Mouse (Mus musculus) ES-E14 (cell line): ENCODE results near the gene Nhlrc4. TPM values are rescaled to one million over a fixed set of nuclear protein-coding genes. Genes with fewer than 3 reads are reported as not detected.

Experiments
- DNase-seq: peaks from one replicate; pipeline ENCODE4 v3.0.0-alpha.2; 2013; ENCODE audit warnings: low read depth, low spot score
- H3K27ac ChIP-seq: 2 replicates; pipeline ENCODE4 v1.5.1; 2012; ENCODE audit warnings: low read depth, mild to moderate bottlenecking, low read length, moderate library complexity, mixed read lengths; ENCODE audit not compliant: poor library complexity, insufficient read depth, severe bottlenecking
- H3K36me3 ChIP-seq: 2 replicates; pipeline ENCODE4 v1.6.1; 2012; ENCODE audit warnings: mild to moderate bottlenecking, low read length, moderate library complexity, mixed read lengths; ENCODE audit not compliant: control insufficient read depth, poor library complexity, insufficient read depth, severe bottlenecking
- H3K4me1 ChIP-seq, 2 experiments: fragments of 150-350 bp in 1 of 2; sonication (generic) in 1 of 2; 2 replicates each; pipeline ENCODE4 v1.6.1; 2012; ENCODE audit warnings: low read length in 2 of 2, mild to moderate bottlenecking in 1 of 2, mixed read lengths in 1 of 2; ENCODE audit not compliant: control insufficient read depth in 2 of 2, insufficient read depth in 2 of 2, poor library complexity in 1 of 2
- H3K4me3 ChIP-seq, 2 experiments: fragments of 150-350 bp in 1 of 2; sonication (generic) in 1 of 2; 2 replicates each; pipeline ENCODE4 v1.5.1; 2012; ENCODE audit warnings: low read length in 2 of 2, low read depth in 1 of 2, mild to moderate bottlenecking in 1 of 2, mixed read lengths in 1 of 2; ENCODE audit not compliant: insufficient read depth in 1 of 2, poor library complexity in 1 of 2, severe bottlenecking in 1 of 2
- H3K9ac ChIP-seq: 2 replicates; pipeline ENCODE4 v1.6.1; 2012; ENCODE audit warnings: low read depth, mild to moderate bottlenecking, low read length, mixed read lengths; ENCODE audit not compliant: poor library complexity, insufficient read depth, severe bottlenecking
- H3K9me3 ChIP-seq: fragments of 150-350 bp; sonication (generic); 2 replicates; pipeline ENCODE4 v1.6.1; 2012; ENCODE audit warnings: low read depth, mild to moderate bottlenecking, low read length; ENCODE audit not compliant: control insufficient read depth, insufficient read depth
- CHD2 ChIP-seq: IDR thresholded peaks from 2 replicates; pipeline ENCODE4 v1.6.1; 2014; ENCODE audit warnings: mild to moderate bottlenecking, low read depth, low read length, inconsistent platforms
- HCFC1 ChIP-seq: IDR thresholded peaks from 2 replicates; pipeline ENCODE4 v1.6.1; 2012; ENCODE audit warnings: low read length, inconsistent platforms, borderline replicate concordance; ENCODE audit not compliant: insufficient read depth
- MAFK ChIP-seq: IDR thresholded peaks from 2 replicates; pipeline ENCODE4 v1.6.1; 2014; ENCODE audit warnings: mild to moderate bottlenecking, low read depth, low read length, inconsistent platforms; ENCODE audit not compliant: insufficient read depth
- ZC3H11A ChIP-seq: IDR thresholded peaks from 2 replicates; pipeline ENCODE4 v1.6.1; 2012; ENCODE audit warnings: low read depth, mild to moderate bottlenecking, inconsistent platforms, low read length, borderline replicate concordance
- ZNF384 ChIP-seq: IDR thresholded peaks from 2 replicates; pipeline ENCODE4 v1.6.1; 2012; ENCODE audit warnings: low read depth, low read length, inconsistent platforms
- in situ Hi-C, 2 experiments: fragments of 600-800 bp; cut with MboI; formaldehyde crosslinking; loops; one replicate each; pipeline ENCODE4 v1.15.1; 2025; ENCODE audit warnings: low sequenced_read_pairs in 2 of 2, inconsistent platforms in 1 of 2; ENCODE audit not compliant: unreplicated experiment in 2 of 2
- total RNA-seq: library from RNA; depleted of rRNA; stranded (reverse); fragments of 300-350 nt; gene quantifications from 2 replicates; pipeline ENCODE4 v1.2.3, GENCODE M21; 2012

Gene Nhlrc4
- total RNA-seq, 1 experiment, result 0.18 TPM

- H3K27ac ChIP-seq, result no peak overlapping the region
- H3K4me1 ChIP-seq, result no peaks in the 10 kb centered on the region
- no peaks in the 10 kb centered on the region for H3K9me3 ChIP-seq
- in situ Hi-C loops, result no loop called here
- H3K9ac ChIP-seq, result no peak overlapping the region
- 0 out of 2 replicates have a peak, but pooled peaks cover 1% of the 10 kb centered on the region for H3K36me3 ChIP-seq
- H3K4me3 ChIP-seq, result no peak overlapping the region
- DNase-seq, result no peak
- no peak for TF ChIP-seq HCFC1
- TF ChIP-seq ZNF384, result no peak
- no peak for TF ChIP-seq CHD2
- TF ChIP-seq MAFK, result no peak
- no peak for TF ChIP-seq ZC3H11A
These were observed 23.4 kb upstream of the Nhlrc4 start for GRCm38 (mm10) chr17:25968176-25968575.

DNA sequence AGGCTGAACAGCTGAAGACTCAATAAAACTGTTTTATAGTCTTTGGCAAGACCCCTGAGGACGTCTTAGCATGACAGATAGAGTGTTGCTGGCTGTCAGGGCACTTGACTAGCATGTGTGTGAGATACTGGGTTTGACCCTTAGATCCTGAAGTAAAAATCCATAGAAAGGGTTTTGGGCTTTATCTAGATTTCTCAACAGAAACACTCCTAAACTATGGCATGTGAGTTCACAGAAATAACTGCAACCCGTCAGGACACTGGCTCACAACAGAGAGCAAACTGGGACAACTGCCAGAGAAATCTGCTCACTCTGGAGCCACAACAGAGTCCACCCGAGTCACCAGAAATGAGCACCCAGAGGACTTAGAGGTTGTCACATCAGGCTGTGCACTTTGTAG, 22.9 kb upstream of the Nhlrc4 start:
- H3K36me3 ChIP-seq, result 0 out of 2 replicates have a peak, but pooled peaks cover 1% of the 10 kb centered on the region
- TF ChIP-seq HCFC1, result no peak
- TF ChIP-seq CHD2, result no peak
- no peak for TF ChIP-seq MAFK
- no peak for TF ChIP-seq ZNF384
- H3K9ac ChIP-seq, result no peak overlapping the region
- H3K4me1 ChIP-seq, result no peaks in the 10 kb centered on the region
- DNase-seq, result no peak
- no peak overlapping the region for H3K27ac ChIP-seq
- H3K4me3 ChIP-seq, result no peak overlapping the region
- in situ Hi-C loops, result no loop called here
- H3K9me3 ChIP-seq, result no peaks in the 10 kb centered on the region

DNA sequence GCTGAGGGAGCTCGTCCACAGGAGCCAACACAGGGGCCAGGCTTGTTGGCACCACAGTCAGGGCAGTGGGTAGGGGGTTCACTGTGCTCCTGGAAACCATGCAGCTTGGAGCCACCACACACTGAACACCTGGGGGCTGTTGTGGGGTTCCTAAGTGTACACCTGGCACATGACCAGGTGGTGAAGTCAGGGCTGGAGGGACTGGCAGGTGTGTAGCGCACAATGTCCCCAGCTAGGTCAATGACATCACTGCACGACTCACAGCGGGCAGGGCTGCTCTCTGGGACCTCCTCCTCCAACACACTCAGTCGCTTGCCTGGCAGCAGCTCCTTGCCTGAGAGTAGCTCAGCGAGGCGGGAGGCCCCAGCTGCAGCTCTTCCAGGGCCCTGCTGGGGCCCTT, 19.5 kb upstream of the Nhlrc4 start:
- Histone ChIP-seq H3K9me3 (no peaks in the 10 kb centered on the region), H3K4me1 (no peaks in the 10 kb centered on the region), H3K27ac (no peak overlapping the region), H3K9ac (no peak overlapping the region), H3K36me3 (peaks cover 5% of the 10 kb centered on the region; the same call in 1 of the 2 replicates), H3K4me3 (no peak overlapping the region)
- in situ Hi-C loops, result no loop called here
- no peak for DNase-seq
- TF ChIP-seq CHD2, result no peak
- TF ChIP-seq HCFC1, result no peak
- TF ChIP-seq MAFK, result no peak
- TF ChIP-seq ZNF384, result no peak
- TF ChIP-seq ZC3H11A, result no peak

- peaks cover 5% of the 10 kb centered on the region; the same call in 1 of the 2 replicates for H3K36me3 ChIP-seq
These were observed 17.7 kb upstream of the Nhlrc4 start for GRCm38 (mm10) chr17:25962413-25962905.

DNA sequence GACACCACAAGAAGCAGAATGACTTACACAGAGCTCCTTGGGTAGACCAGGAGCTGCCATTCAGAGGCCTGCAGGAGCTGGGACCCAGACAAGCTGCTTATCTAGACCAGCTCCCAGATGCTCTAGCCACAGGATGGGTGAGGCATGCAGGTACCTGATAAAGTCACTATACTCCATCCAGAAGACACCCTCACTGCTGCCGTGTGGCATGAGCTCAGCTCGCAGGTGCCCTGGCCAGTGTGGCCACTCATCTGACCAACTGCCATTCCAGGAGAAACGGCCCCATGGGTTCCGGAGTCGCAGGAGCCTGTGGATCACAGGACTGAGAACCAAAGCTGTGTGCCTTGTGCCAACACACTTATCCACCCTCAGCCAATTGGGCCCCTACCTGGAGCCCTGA, 16.8 kb upstream of the Nhlrc4 start:
- in situ Hi-C loops, result no loop called here
- no peaks in the 10 kb centered on the region for H3K9me3 ChIP-seq
- peaks cover 5% of the 10 kb centered on the region; the same call in 1 of the 2 replicates for H3K36me3 ChIP-seq
- 0 out of 4 replicates have a peak, but pooled peaks cover 0 to 2% of the 10 kb centered on the region in 2 experiments for H3K4me1 ChIP-seq
- TF ChIP-seq ZC3H11A (no peak), ZNF384 (no peak), MAFK (no peak), CHD2 (no peak), HCFC1 (no peak)
- no peak overlapping the region for H3K9ac ChIP-seq
- no peak for DNase-seq
- no peak overlapping the region for H3K4me3 ChIP-seq
- H3K27ac ChIP-seq, result no peak overlapping the region

More at GRCm38 (mm10) chr17:25962413-25962905, 17.7 kb upstream of the Nhlrc4 start:
- DNase-seq, result no peak
- TF ChIP-seq MAFK (no peak), CHD2 (no peak), ZNF384 (no peak), ZC3H11A (no peak), HCFC1 (no peak)
- Histone ChIP-seq H3K4me3 (no peak overlapping the region), H3K27ac (no peak overlapping the region), H3K4me1 (0 out of 4 replicates have a peak, but pooled peaks cover 0 to 1% of the 10 kb centered on the region in 2 experiments), H3K9me3 (no peaks in the 10 kb centered on the region), H3K9ac (no peak overlapping the region)
- in situ Hi-C loops, result no loop called here
